Mouse (Mus musculus) limb, embryonic 14.5 days (tissue): ENCODE measurements around the gene Ncln. TPM values are rescaled to one million over a fixed set of nuclear protein-coding genes. Genes with fewer than 3 reads are reported as not detected.

Experiments used
- ATAC-seq: fragments of 200-750 bp; cut with Nextera tagmentation; 2 replicates; pipeline ENCODE4 v1.8.0; 2017; ENCODE audit warnings: low read depth, moderate number of reproducible peaks, moderate TSS enrichment; ENCODE audit not compliant: low FRiP score
- DNase-seq: peaks from one replicate; pipeline ENCODE4 v3.0.0-alpha.2; 2015; ENCODE audit warnings: low spot score
- H3K27ac ChIP-seq: fragments of 300-500 bp; sonication (generic); replicated peaks from 2 replicates; pipeline ENCODE4 v1.5.1; 2014; ENCODE audit warnings: low read depth, mild to moderate bottlenecking, low read length, moderate library complexity, mixed read lengths
- H3K27me3 ChIP-seq: fragments of 300-500 bp; sonication (generic); 2 replicates; pipeline ENCODE4 v1.6.1; 2014; ENCODE audit warnings: low read length, mixed read lengths; ENCODE audit not compliant: control insufficient read depth, insufficient read depth
- H3K36me3 ChIP-seq: fragments of 300-500 bp; sonication (generic); 2 replicates; pipeline ENCODE4 v1.6.1; 2014; ENCODE audit warnings: mild to moderate bottlenecking, low read length, moderate library complexity, mixed read lengths; ENCODE audit not compliant: control insufficient read depth, insufficient read depth
- H3K4me1 ChIP-seq: fragments of 300-500 bp; sonication (generic); 2 replicates; pipeline ENCODE4 v1.6.1; 2014; ENCODE audit warnings: antibody characterized with exemption, low read length, mixed read lengths; ENCODE audit not compliant: control insufficient read depth, insufficient read depth
- H3K4me2 ChIP-seq: fragments of 300-500 bp; sonication (generic); replicated peaks from 2 replicates; pipeline ENCODE4 v1.6.1; 2014; ENCODE audit warnings: low read depth, mild to moderate bottlenecking, low read length, moderate library complexity; ENCODE audit not compliant: severe bottlenecking
- H3K4me3 ChIP-seq: fragments of 300-500 bp; sonication (generic); replicated peaks from 2 replicates; pipeline ENCODE4 v1.5.1; 2014; ENCODE audit warnings: low read length
- H3K9ac ChIP-seq: fragments of 300-500 bp; sonication (generic); 2 replicates; pipeline ENCODE4 v1.6.1; 2014; ENCODE audit warnings: mild to moderate bottlenecking, low read depth, low read length, moderate library complexity; ENCODE audit not compliant: severe bottlenecking
- H3K9me3 ChIP-seq: fragments of 300-500 bp; sonication (generic); 2 replicates; pipeline ENCODE4 v1.6.1; 2016; ENCODE audit warnings: low read length; ENCODE audit not compliant: control insufficient read depth
- POLR2A ChIP-seq: fragments of 200-500 bp; IDR thresholded peaks from 2 replicates; pipeline ENCODE4 v1.8.0; 2012; ENCODE audit warnings: inconsistent platforms, mild to moderate bottlenecking, moderate library complexity, borderline replicate concordance; ENCODE audit not compliant: insufficient read depth, insufficient read length; ENCODE audit errors: extremely low read depth
- WGBS: fragments of 180-500 bp; shearing (Covaris S2); extraction: QIAGEN DNeasy Blood & Tissue Kit; methylation state at CpG from one replicate; pipeline ENCODE4 v1.1.7; 2014; 5-methylcytosine and 5-hydroxymethylcytosine counted together
- polyA plus RNA-seq, 2 experiments: library from polyadenylated mRNA; depleted of rRNA in 1 of 2; stranded (reverse) in 1 of 2; unstranded in 1 of 2; fragments of >200 nt; fragmentation: Nextera tagmentation in 1 of 2; extraction: Ambion mirVana in 1 of 2; gene quantifications; 2 replicates each; pipeline versions ENCODE4 v1.2.1 to v1.2.3; 2012 to 2014

Gene Ncln
- polyA plus RNA-seq, 2 experiments, result 76.4 to 218 TPM

GRCm38 (mm10) chr10:81486496-81486895 is 9.7 kb downstream of the Ncln start:
- peaks cover 10% of the 10 kb centered on the region for H3K27me3 ChIP-seq
- H3K4me3 ChIP-seq, result no peak overlapping the region
- WGBS, result 88% methylated on average over 9 of the region's 10 CpGs
- no peak overlapping the region for H3K9ac ChIP-seq
- no peak overlapping the region for H3K27ac ChIP-seq
- ATAC-seq, result no peak
- H3K36me3 ChIP-seq, result peaks cover 52% of the 10 kb centered on the region
- no peak for TF ChIP-seq POLR2A
- H3K9me3 ChIP-seq, result no peaks in the 10 kb centered on the region
- no peaks in the 10 kb centered on the region for H3K4me1 ChIP-seq
- H3K4me2 ChIP-seq, result no peak overlapping the region
- no peak for DNase-seq

GRCm38 (mm10) chr10:81485479-81486018 is 10.6 kb downstream of the Ncln start:
- Histone ChIP-seq H3K36me3 (peaks cover 42% of the 10 kb centered on the region), H3K27me3 (peaks cover 20% of the 10 kb centered on the region), H3K9me3 (no peaks in the 10 kb centered on the region), H3K9ac (no peak overlapping the region), H3K4me2 (no peak overlapping the region), H3K27ac (no peak overlapping the region), H3K4me1 (no peaks in the 10 kb centered on the region), H3K4me3 (no peak overlapping the region)
- DNase-seq, result no peak
- TF ChIP-seq POLR2A, result no peak
- WGBS, result 68% methylated on average over 7 of the region's 7 CpGs
- no peak for ATAC-seq

GRCm38 (mm10) chr10:81485060-81485449 is 11.1 kb downstream of the Ncln start:
- Histone ChIP-seq H3K4me1 (no peaks in the 10 kb centered on the region), H3K27me3 (peaks cover 20% of the 10 kb centered on the region), H3K4me2 (no peak overlapping the region), H3K9ac (no peak overlapping the region), H3K9me3 (no peaks in the 10 kb centered on the region), H3K27ac (no peak overlapping the region), H3K4me3 (no peak overlapping the region), H3K36me3 (peaks cover 37% of the 10 kb centered on the region)
- TF ChIP-seq POLR2A, result no peak
- DNase-seq (no peak), ATAC-seq (no peak)
- 41% methylated on average over 2 of the region's 2 CpGs for WGBS

GRCm38 (mm10) chr10:81484441-81485059 is 11.6 kb downstream of the Ncln start:
- Histone ChIP-seq H3K27me3 (peaks cover 20% of the 10 kb centered on the region), H3K36me3 (peaks cover 32% of the 10 kb centered on the region), H3K4me2 (no peak overlapping the region), H3K4me1 (no peaks in the 10 kb centered on the region), H3K9me3 (no peaks in the 10 kb centered on the region), H3K27ac (no peak overlapping the region), H3K9ac (no peak overlapping the region), H3K4me3 (no peak overlapping the region)
- DNase-seq (no peak), ATAC-seq (no peak)
- no peak for TF ChIP-seq POLR2A
- WGBS, result 65% methylated on average over 6 of the region's 6 CpGs

- TF ChIP-seq POLR2A, result no peak
- Histone ChIP-seq H3K9me3 (no peaks in the 10 kb centered on the region), H3K27me3 (peaks cover 20% of the 10 kb centered on the region), H3K4me3 (no peak overlapping the region), H3K36me3 (peaks cover 28% of the 10 kb centered on the region), H3K9ac (no peak overlapping the region), H3K4me2 (no peak overlapping the region), H3K4me1 (no peaks in the 10 kb centered on the region), H3K27ac (no peak overlapping the region)
- WGBS, result 24% methylated on average over 9 of the region's 9 CpGs
- DNase-seq (no peak), ATAC-seq (no peak)
These were observed 12.2 kb downstream of the Ncln start for GRCm38 (mm10) chr10:81483983-81484382.
